Mouse (Mus musculus): Measurements from ENCODE around the gene Itpr3. TPM values are rescaled to one million over a fixed set of nuclear protein-coding genes. Genes with fewer than 3 reads are reported as not detected.

Itpr3 gene
- polyA plus RNA-seq, 1 experiment from 2014 or later, result 4.8 TPM

GRCm38 (mm10) chr17:27027460-27028283 is 29.4 kb upstream of the Itpr3 start:
- WGBS, result 31% methylated on average over 12 of the region's 12 CpGs
- peaks cover 38% of the 10 kb centered on the region for H3K36me3 ChIP-seq
- H3K4me3 ChIP-seq, result peak overlapping the region; percentile 72
- DNase-seq (ENCODE audit: low spot score), result no peak
- no peaks in the 10 kb centered on the region for H3K9me3 ChIP-seq (replicated peaks)
- H3K4me1 ChIP-seq, result peaks cover 26% of the 10 kb centered on the region
- no peaks in the 10 kb centered on the region for H3K27me3 ChIP-seq (ENCODE audit: low read depth, poor library complexity, severe bottlenecking)
- H3K27ac ChIP-seq, result peak overlapping the region; percentile 94

GRCm38 (mm10) chr17:27028284-27028795 is 28.8 kb upstream of the Itpr3 start:
- Histone ChIP-seq H3K36me3 (peaks cover 31% of the 10 kb centered on the region), H3K27ac (peak overlapping the region; percentile 94), H3K4me1 (peaks cover 33% of the 10 kb centered on the region), H3K9me3 (replicated peaks) (no peaks in the 10 kb centered on the region), H3K27me3 (ENCODE audit: low read depth, poor library complexity, severe bottlenecking) (no peaks in the 10 kb centered on the region), H3K4me3 (peak overlapping the region; percentile 72)
- DNase-seq (ENCODE audit: low spot score), result peak; percentile 93
- WGBS, result 2% methylated on average over 19 of the region's 19 CpGs

DNA sequence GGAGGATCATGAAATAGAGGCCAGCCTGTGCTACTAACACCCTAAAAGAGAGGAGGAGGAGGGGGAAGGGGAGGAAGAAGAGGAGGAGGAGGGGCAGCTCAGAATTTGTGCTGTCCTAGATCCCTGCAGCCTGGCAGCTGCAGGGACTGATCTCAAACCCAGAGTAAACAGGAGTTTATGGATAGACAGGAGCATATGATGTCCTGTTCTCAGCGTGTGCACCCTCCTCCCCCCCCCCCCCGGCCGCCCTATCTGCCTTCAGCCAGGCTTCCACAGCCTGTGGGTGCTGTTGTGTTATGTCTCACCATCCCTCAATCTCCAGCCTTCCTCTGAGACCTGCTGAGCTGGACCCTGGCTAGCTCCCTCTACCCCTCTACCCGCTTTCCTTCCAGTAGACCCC is 28.2 kb upstream of the Itpr3 start, which contains the start of gene Bak1:
Gene Bak1 (minus strand): TSS at position 101 of the 400 bp plus-strand sequence.
- Histone ChIP-seq H3K36me3 (peaks cover 26% of the 10 kb centered on the region), H3K4me3 (peak within 1 kb of the TSS; percentile 72), H3K4me1 (peaks cover 34% of the 10 kb centered on the region), H3K9me3 (replicated peaks) (no peaks in the 10 kb centered on the region), H3K27ac (peak within 1 kb of the TSS; percentile 94), H3K27me3 (ENCODE audit: low read depth, poor library complexity, severe bottlenecking) (no peaks in the 10 kb centered on the region)
- no peak for DNase-seq (ENCODE audit: low spot score)
- WGBS, result 88% methylated on average over 1 of the region's 4 CpGs

- Histone ChIP-seq H3K27ac (no peak overlapping the region), H3K9me3 (replicated peaks) (no peaks in the 10 kb centered on the region), H3K36me3 (peaks cover 20% of the 10 kb centered on the region), H3K4me3 (no peak overlapping the region), H3K27me3 (ENCODE audit: low read depth, poor library complexity, severe bottlenecking) (no peaks in the 10 kb centered on the region), H3K4me1 (peaks cover 34% of the 10 kb centered on the region)
- WGBS, result 88% methylated on average over 14 of the region's 14 CpGs
- no peak for DNase-seq (ENCODE audit: low spot score)
Observed at GRCm38 (mm10) chr17:27029431-27029830, 27.7 kb upstream of the Itpr3 start.

- WGBS, result 85% methylated on average over 4 of the region's 4 CpGs
- peaks cover 41% of the 10 kb centered on the region for H3K4me1 ChIP-seq
- H3K27me3 ChIP-seq (ENCODE audit: low read depth, poor library complexity, severe bottlenecking), result no peaks in the 10 kb centered on the region
- H3K27ac ChIP-seq, result no peak overlapping the region
- no peaks in the 10 kb centered on the region for H3K9me3 ChIP-seq (replicated peaks)
- DNase-seq (ENCODE audit: low spot score), result no peak
- H3K4me3 ChIP-seq, result no peak overlapping the region
- H3K36me3 ChIP-seq, result peaks cover 6% of the 10 kb centered on the region
Observed at GRCm38 (mm10) chr17:27030896-27031295, 26.2 kb upstream of the Itpr3 start.

DNA sequence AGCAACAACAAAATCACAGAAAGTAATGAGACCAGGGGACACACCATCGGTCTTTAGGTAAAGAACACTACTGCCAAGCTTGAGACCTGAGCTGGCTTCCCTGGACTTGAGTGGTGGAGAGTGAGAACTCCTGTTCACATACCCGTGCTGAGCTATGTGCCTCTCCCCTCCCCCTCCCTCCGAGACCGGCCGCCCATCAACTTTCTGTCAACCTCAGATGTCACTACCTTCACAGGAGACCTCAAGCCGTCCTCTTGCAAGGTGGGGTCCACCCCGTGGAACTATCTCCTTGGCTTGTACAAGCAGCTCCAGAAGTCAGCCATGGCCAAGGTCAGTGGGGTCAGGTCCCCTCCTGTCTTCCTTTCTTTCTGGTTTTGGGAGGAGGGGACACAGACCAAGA is 24.8 kb upstream of the Itpr3 start:
- Histone ChIP-seq H3K36me3 (no peaks in the 10 kb centered on the region), H3K4me3 (no peak overlapping the region), H3K27ac (peak overlapping the region; percentile 58; the same call in 1 of the 2 replicates), H3K27me3 (ENCODE audit: low read depth, poor library complexity, severe bottlenecking) (no peaks in the 10 kb centered on the region; the same call in 1 of the 2 replicates), H3K9me3 (replicated peaks) (no peaks in the 10 kb centered on the region), H3K4me1 (peaks cover 48% of the 10 kb centered on the region)
- WGBS, result 64% methylated on average over 7 of the region's 7 CpGs
- no peak for DNase-seq (ENCODE audit: low spot score)

- 2% methylated on average over 14 of the region's 14 CpGs for WGBS
- peaks cover 46% of the 10 kb centered on the region for H3K4me1 ChIP-seq
- H3K4me3 ChIP-seq, result 0 out of 2 replicates have a peak overlapping the region, but pooled peaks have one; percentile 10
- DNase-seq (ENCODE audit: low spot score), result peak; percentile 93
- H3K27me3 ChIP-seq (ENCODE audit: low read depth, poor library complexity, severe bottlenecking), result no peaks in the 10 kb centered on the region; the same call in 1 of the 2 replicates
- peak overlapping the region; percentile 58 for H3K27ac ChIP-seq
- H3K36me3 ChIP-seq, result no peaks in the 10 kb centered on the region
- no peaks in the 10 kb centered on the region for H3K9me3 ChIP-seq (replicated peaks)
Observed at GRCm38 (mm10) chr17:27032869-27033268, 24.2 kb upstream of the Itpr3 start.

DNA sequence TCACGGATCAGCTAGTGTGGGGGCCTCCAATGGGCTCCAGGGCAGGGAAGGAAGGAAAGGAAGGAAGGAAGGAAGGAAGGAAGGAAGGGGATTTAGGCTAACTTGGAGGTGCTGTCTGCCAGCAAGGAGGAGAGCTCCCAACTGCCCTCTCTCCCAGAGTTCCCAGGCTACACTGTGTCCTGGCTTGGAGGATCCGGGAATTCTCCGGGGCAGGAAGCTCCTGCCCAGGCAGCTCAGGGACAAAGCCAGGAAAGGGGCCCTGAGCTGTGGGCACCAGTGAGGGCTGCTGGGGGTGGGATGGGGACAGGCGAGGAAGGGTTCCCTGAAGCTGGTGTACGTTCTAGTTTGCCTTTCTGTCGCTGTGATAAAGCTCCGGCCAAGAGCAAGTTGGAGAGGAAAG is 20.6 kb upstream of the Itpr3 start:
- no peaks in the 10 kb centered on the region for H3K36me3 ChIP-seq
- peak overlapping the region; percentile 38 for H3K27ac ChIP-seq
- no peaks in the 10 kb centered on the region; the same call in 1 of the 2 replicates for H3K27me3 ChIP-seq (ENCODE audit: low read depth, poor library complexity, severe bottlenecking)
- H3K9me3 ChIP-seq (replicated peaks), result no peaks in the 10 kb centered on the region
- no peak overlapping the region for H3K4me3 ChIP-seq
- WGBS, result 75% methylated on average over 7 of the region's 7 CpGs
- no peak for DNase-seq (ENCODE audit: low spot score)
- H3K4me1 ChIP-seq, result peaks cover 71% of the 10 kb centered on the region

GRCm38 (mm10) chr17:27038335-27039050 is 18.6 kb upstream of the Itpr3 start:
- H3K36me3 ChIP-seq, result no peaks in the 10 kb centered on the region
- H3K9me3 ChIP-seq (replicated peaks), result no peaks in the 10 kb centered on the region
- WGBS, result 35% methylated on average over 18 of the region's 18 CpGs
- H3K27me3 ChIP-seq (ENCODE audit: low read depth, poor library complexity, severe bottlenecking), result no peaks in the 10 kb centered on the region; the same call in 1 of the 2 replicates
- peaks cover 72% of the 10 kb centered on the region for H3K4me1 ChIP-seq
- H3K27ac ChIP-seq, result peak overlapping the region; percentile 90
- DNase-seq (ENCODE audit: low spot score), result no peak
- H3K4me3 ChIP-seq, result 0 out of 2 replicates have a peak overlapping the region, but pooled peaks have one; percentile 1

GRCm38 (mm10) chr17:27039432-27040102 is 17.5 kb upstream of the Itpr3 start:
- Histone ChIP-seq H3K36me3 (no peaks in the 10 kb centered on the region), H3K27ac (peak overlapping the region; percentile 90), H3K27me3 (ENCODE audit: low read depth, poor library complexity, severe bottlenecking) (no peaks in the 10 kb centered on the region; the same call in 1 of the 2 replicates), H3K9me3 (replicated peaks) (no peaks in the 10 kb centered on the region), H3K4me3 (peak overlapping the region; percentile 36), H3K4me1 (peaks cover 76% of the 10 kb centered on the region)
- WGBS, result 63% methylated on average over 10 of the region's 10 CpGs
- no peak for DNase-seq (ENCODE audit: low spot score)

GRCm38 (mm10) chr17:27040304-27041045 is 16.6 kb upstream of the Itpr3 start:
- WGBS, result 9% methylated on average over 20 of the region's 20 CpGs

More at GRCm38 (mm10) chr17:27040304-27041045, 16.6 kb upstream of the Itpr3 start:
- H3K4me3 ChIP-seq, result peak overlapping the region; percentile 36
- DNase-seq (ENCODE audit: low spot score), result peak; percentile 83
- no peaks in the 10 kb centered on the region for H3K9me3 ChIP-seq (replicated peaks)
- peak overlapping the region; percentile 90 for H3K27ac ChIP-seq
- H3K4me1 ChIP-seq, result peaks cover 73% of the 10 kb centered on the region
- H3K36me3 ChIP-seq, result no peaks in the 10 kb centered on the region
- no peaks in the 10 kb centered on the region; the same call in 1 of the 2 replicates for H3K27me3 ChIP-seq (ENCODE audit: low read depth, poor library complexity, severe bottlenecking)
